Mouse (Mus musculus) lung, postnatal 0 days (tissue): Measurements from ENCODE around the gene Dync1i1.

Experiments used
- CTCF ChIP-seq: IDR thresholded peaks from 2 replicates; pipeline ENCODE4 v1.5.1; 2016; ENCODE audit warnings: antibody characterized with exemption, mild to moderate bottlenecking
- EP300 ChIP-seq: IDR thresholded peaks from 2 replicates; pipeline ENCODE4 v1.6.1; 2016; ENCODE audit warnings: antibody characterized with exemption, mild to moderate bottlenecking, control low read depth

DNA sequence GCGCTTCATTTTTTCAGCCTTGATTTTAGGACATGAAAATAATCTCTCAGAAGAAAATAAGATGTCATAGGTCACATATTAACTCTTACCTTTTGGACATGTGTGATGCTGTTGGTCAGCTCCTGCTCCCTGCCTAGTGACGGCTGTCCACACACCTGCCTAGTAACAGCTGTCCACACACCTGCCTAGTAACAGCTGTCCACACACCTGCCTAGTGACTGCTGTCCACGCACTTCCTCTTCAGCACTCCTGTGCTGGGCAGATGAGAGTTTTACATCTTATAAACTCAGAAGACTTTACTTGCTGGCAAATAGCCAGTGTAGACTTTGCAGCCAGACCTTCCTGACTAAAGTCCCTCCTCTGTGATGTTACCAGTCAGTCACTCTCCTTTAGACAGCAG lies 94.2 kb downstream of the Dync1i1 start:
- TF ChIP-seq EP300 (no peak), CTCF (no peak)
